Mouse (Mus musculus): ENCODE measurements around the gene Depdc7. TPM values are rescaled to one million over a fixed set of nuclear protein-coding genes. Genes with fewer than 3 reads are reported as not detected.

Depdc7 gene
- polyA plus RNA-seq, 1 experiment from 2014 or later: 4.1 TPM

DNA sequence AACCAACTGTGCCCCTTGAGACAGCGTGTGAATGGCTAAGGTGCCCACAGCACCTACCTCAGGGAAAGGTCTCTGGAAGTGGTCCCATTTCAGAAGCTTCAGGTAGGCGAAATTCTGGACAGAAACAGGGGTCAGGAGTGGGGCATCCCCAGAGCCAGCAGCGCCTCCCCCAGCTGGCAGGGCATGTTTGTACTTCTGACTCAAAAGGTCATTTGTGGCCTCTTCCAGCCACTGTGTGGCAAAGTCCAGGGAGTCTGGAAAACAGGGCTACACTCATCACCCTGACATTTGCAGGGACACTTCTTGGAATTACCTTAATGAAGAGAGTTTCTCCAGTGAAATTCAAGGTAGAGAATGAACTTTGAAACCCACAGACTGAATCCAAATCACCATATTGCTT, 54.4 kb downstream of the Depdc7 start:
- Histone ChIP-seq H3K4me3 (no peak overlapping the region), H3K27me3 (no peaks in the 10 kb centered on the region), H3K9me3 (no peaks in the 10 kb centered on the region), H3K36me3 (peaks cover 10% of the 10 kb centered on the region), H3K4me2 (no peak overlapping the region), H3K9ac (no peak overlapping the region), H3K27ac (no peak overlapping the region), H3K4me1 (no peaks in the 10 kb centered on the region)
- ATAC-seq (ENCODE audit: insufficient number of reproducible peaks, insufficient read depth, low FRiP score, low TSS enrichment, low read depth): no peak
- WGBS: 72% methylated on average over 3 of the region's 3 CpGs

DNA sequence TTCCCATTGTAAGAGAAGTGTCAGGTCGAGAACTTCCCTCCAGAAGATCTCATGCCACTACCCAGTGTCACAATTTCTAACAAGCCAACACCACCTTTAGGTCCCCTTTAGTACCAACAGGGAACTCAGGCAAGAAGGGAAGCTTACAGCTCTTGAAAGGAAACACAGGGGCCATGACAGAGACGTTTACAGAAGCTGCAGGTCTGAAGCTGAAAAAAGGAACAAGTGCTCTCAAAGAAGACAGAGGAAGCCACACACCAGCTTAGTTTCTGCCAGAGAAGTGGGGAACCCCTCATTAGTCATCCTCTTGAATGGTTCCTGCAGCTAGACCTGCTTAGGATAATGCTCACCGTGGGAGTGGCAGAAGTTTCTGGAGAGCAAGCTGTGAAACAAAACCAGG, 55.4 kb downstream of the Depdc7 start:
- Histone ChIP-seq H3K4me3 (no peak overlapping the region), H3K36me3 (peaks cover 19% of the 10 kb centered on the region), H3K27ac (no peak overlapping the region), H3K4me2 (no peak overlapping the region), H3K4me1 (no peaks in the 10 kb centered on the region), H3K9me3 (no peaks in the 10 kb centered on the region), H3K27me3 (no peaks in the 10 kb centered on the region), H3K9ac (no peak overlapping the region)
- ATAC-seq (ENCODE audit: insufficient number of reproducible peaks, insufficient read depth, low FRiP score, low TSS enrichment, low read depth): no peak
- WGBS: 70% methylated on average over 3 of the region's 3 CpGs

DNA sequence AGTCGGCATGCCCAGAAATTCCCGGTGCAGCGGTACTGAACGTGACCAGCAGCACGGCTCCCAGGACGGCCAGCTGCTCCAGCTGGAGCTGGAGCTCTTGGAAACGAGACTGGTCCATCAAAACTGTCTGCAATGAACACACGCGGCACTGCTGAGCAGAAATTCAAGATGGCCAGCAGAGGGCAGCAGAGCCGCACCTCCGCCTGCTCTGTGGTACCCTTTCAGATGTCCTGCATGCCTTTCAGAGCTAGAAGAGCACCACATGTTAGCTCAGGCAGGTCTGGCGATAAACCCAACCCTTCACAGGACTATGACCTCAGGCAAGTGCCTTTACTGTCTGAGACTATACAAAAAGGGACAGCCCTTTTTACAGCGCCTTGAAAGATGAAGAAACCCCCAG, 57.3 kb downstream of the Depdc7 start:
- Histone ChIP-seq H3K9ac (no peak overlapping the region), H3K9me3 (no peaks in the 10 kb centered on the region), H3K4me3 (no peak overlapping the region), H3K4me2 (no peak overlapping the region), H3K4me1 (no peaks in the 10 kb centered on the region), H3K36me3 (peaks cover 37% of the 10 kb centered on the region), H3K27me3 (no peaks in the 10 kb centered on the region), H3K27ac (no peak overlapping the region)
- no peak; the same call in 1 of the 2 replicates for ATAC-seq (ENCODE audit: insufficient number of reproducible peaks, insufficient read depth, low FRiP score, low TSS enrichment, low read depth)
- WGBS: 10% methylated on average over 13 of the region's 13 CpGs

DNA sequence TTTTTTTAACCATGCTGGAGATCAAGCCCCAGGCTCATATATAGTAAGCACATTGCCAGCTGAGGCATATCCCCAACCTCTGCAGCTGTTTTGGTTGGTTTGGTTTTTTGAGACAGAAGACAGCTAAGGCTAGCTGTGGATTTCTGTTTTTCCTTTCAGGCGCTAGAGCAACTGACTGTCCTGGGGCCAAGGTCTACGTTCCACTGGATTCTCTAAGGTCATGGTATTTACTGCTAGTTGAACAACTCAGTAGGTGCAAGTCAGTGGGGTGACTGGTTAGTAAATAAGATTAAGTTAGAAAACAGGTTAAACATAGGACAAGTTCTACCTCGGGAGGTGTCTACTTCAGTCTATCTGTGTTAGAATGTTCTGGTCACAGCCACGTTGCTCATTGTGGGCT, 57.9 kb downstream of the Depdc7 start:
- Histone ChIP-seq H3K4me2 (no peak overlapping the region), H3K4me3 (no peak overlapping the region), H3K27me3 (no peaks in the 10 kb centered on the region), H3K9ac (no peak overlapping the region), H3K9me3 (no peaks in the 10 kb centered on the region), H3K36me3 (peaks cover 39% of the 10 kb centered on the region), H3K4me1 (no peaks in the 10 kb centered on the region), H3K27ac (no peak overlapping the region)
- WGBS: 90% methylated on average over 4 of the region's 4 CpGs
- no peak for ATAC-seq (ENCODE audit: insufficient number of reproducible peaks, insufficient read depth, low FRiP score, low TSS enrichment, low read depth)

DNA sequence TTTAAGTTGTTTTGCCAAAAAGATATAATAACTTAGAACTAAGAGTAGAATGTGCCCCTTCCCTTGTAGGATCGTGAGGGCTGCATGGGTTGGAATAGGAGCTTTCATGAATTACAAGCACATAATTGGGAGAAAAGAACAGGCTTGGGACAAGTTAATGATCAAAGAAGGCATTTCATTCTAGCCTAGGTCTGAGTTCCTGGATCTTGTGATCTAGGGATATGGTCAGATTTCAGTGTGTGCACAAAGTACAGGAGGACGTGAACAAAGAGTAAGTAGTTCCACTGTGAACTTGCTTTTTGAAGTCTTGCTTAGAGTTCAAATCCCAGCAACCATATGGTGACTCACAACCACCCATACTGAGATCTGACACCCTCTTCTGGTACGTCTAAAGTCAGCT, 65.4 kb downstream of the Depdc7 start:
- Histone ChIP-seq H3K27ac (no peak overlapping the region), H3K36me3 (peaks cover 20% of the 10 kb centered on the region), H3K4me1 (no peaks in the 10 kb centered on the region), H3K9me3 (no peaks in the 10 kb centered on the region), H3K4me2 (no peak overlapping the region), H3K9ac (no peak overlapping the region), H3K4me3 (no peak overlapping the region), H3K27me3 (no peaks in the 10 kb centered on the region)
- ATAC-seq (ENCODE audit: insufficient number of reproducible peaks, insufficient read depth, low FRiP score, low TSS enrichment, low read depth): no peak
- WGBS: 57% methylated on average over 3 of the region's 3 CpGs

Other genes with a start within 250 kb of the Depdc7 start
- gene Hipk3, start 248.4 kb downstream of the Depdc7 start, polyA plus RNA-seq (2015; fragmentation: Nextera tagmentation; extraction: Ambion mirVana): 12.8 and 14.9 TPM in 2 replicates
- gene Cstf3, start 152.4 kb downstream of the Depdc7 start, polyA plus RNA-seq (2015; fragmentation: Nextera tagmentation; extraction: Ambion mirVana): 88.2 and 94.8 TPM in 2 replicates
- gene Tcp11l1, start 30.7 kb downstream of the Depdc7 start, polyA plus RNA-seq (2015; fragmentation: Nextera tagmentation; extraction: Ambion mirVana): 61.5 and 73.3 TPM in 2 replicates
- gene Pin1rt1, start 26.5 kb downstream of the Depdc7 start, polyA plus RNA-seq (2015; fragmentation: Nextera tagmentation; extraction: Ambion mirVana): not detected in 2 replicates
- gene Qser1, start 73.9 kb upstream of the Depdc7 start, polyA plus RNA-seq (2015; fragmentation: Nextera tagmentation; extraction: Ambion mirVana): 13.5 and 14.2 TPM in 2 replicates
- 2.8 and 3.0 TPM in 2 replicates for gene Prrg4, start 107.0 kb upstream of the Depdc7 start, polyA plus RNA-seq (2015; fragmentation: Nextera tagmentation; extraction: Ambion mirVana)
- 9.5 and 11.2 TPM in 2 replicates for gene Ccdc73, start 124.9 kb upstream of the Depdc7 start, polyA plus RNA-seq (2015; fragmentation: Nextera tagmentation; extraction: Ambion mirVana)